Mouse (Mus musculus) intestine, embryonic 15.5 days (tissue): Measurements from ENCODE around the gene Atp4a. TPM values are rescaled to one million over a fixed set of nuclear protein-coding genes. Genes with fewer than 3 reads are reported as not detected.
"Not testable (repeated sequence)": the region's sequence is repeated elsewhere in the genome, so short reads cannot be mapped to it uniquely, and the experiment has no call there.

Experiments used
- ATAC-seq: fragments of 200-750 bp; cut with Nextera tagmentation; 2 replicates; pipeline ENCODE4 v1.8.0; 2017; ENCODE audit warnings: moderate TSS enrichment, moderate library complexity
- H3K27ac ChIP-seq: fragments of 300-500 bp; sonication (generic); 2 replicates; pipeline ENCODE4 v1.5.1; 2015; ENCODE audit warnings: mild to moderate bottlenecking, inconsistent platforms
- H3K27me3 ChIP-seq: fragments of 300-500 bp; sonication (generic); replicated peaks from 2 replicates; pipeline ENCODE4 v1.6.1; 2015; ENCODE audit warnings: inconsistent platforms
- H3K36me3 ChIP-seq: fragments of 300-500 bp; sonication (generic); 2 replicates; pipeline ENCODE4 v1.6.1; 2015; ENCODE audit warnings: inconsistent platforms
- H3K4me1 ChIP-seq: fragments of 300-500 bp; sonication (generic); replicated peaks from 2 replicates; pipeline ENCODE4 v1.6.1; 2015; ENCODE audit warnings: inconsistent platforms
- H3K4me2 ChIP-seq: fragments of 300-500 bp; sonication (generic); replicated peaks from 2 replicates; pipeline ENCODE4 v1.6.1; 2015; ENCODE audit warnings: mild to moderate bottlenecking, inconsistent platforms
- H3K4me3 ChIP-seq: fragments of 300-500 bp; sonication (generic); replicated peaks from 2 replicates; pipeline ENCODE4 v1.5.1; 2015; ENCODE audit warnings: inconsistent platforms
- H3K9ac ChIP-seq: fragments of 300-500 bp; sonication (generic); 2 replicates; pipeline ENCODE4 v1.6.1; 2015; ENCODE audit warnings: inconsistent platforms
- H3K9me3 ChIP-seq: fragments of 300-500 bp; sonication (generic); 2 replicates; pipeline ENCODE4 v1.6.1; 2016; ENCODE audit warnings: inconsistent platforms
- WGBS: fragments of 180-500 bp; shearing (Covaris S2); methylation state at CpG from one replicate; pipeline ENCODE4 v1.1.7; 2015; 5-methylcytosine and 5-hydroxymethylcytosine counted together
- polyA plus RNA-seq: library from polyadenylated mRNA; unstranded; fragments of >200 nt; fragmentation: Nextera tagmentation; extraction: Ambion mirVana; gene quantifications from 2 replicates; pipeline ENCODE4 v1.2.1, GENCODE M21; 2015

Atp4a gene
- polyA plus RNA-seq, 1 experiment from 2014 or later: 1.3 TPM

DNA sequence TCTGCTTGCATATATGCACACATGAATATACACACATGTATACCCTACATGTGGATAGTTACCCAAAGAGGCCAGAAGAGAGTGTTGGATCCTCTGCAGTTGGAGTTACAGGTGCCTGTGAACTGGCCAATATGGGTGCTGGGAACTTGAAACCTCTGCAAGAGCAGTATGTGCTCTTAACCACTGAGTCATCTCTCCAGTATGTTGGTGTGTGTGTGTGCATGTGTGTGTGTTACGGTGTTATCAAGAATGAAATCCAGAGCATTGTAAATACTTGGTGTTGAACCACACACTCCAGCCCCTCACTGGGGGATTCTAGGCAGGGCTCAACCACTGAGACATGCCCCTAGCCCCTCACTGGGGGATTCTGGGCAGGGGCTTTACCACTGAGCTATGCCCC lies 4.6 kb upstream of the Atp4a start:
- Histone ChIP-seq H3K4me1 (0 out of 2 replicates have a peak, but pooled peaks cover 3% of the 10 kb centered on the region), H3K9me3 (no peaks in the 10 kb centered on the region), H3K4me2 (no peak overlapping the region), H3K27me3 (no peaks in the 10 kb centered on the region), H3K9ac (no peak overlapping the region), H3K27ac (no peak overlapping the region), H3K36me3 (no peaks in the 10 kb centered on the region), H3K4me3 (no peak overlapping the region)
- WGBS: 58% methylated on average over 1 of the region's 1 CpGs
- no peak; the same call in 1 of the 2 replicates for ATAC-seq

DNA sequence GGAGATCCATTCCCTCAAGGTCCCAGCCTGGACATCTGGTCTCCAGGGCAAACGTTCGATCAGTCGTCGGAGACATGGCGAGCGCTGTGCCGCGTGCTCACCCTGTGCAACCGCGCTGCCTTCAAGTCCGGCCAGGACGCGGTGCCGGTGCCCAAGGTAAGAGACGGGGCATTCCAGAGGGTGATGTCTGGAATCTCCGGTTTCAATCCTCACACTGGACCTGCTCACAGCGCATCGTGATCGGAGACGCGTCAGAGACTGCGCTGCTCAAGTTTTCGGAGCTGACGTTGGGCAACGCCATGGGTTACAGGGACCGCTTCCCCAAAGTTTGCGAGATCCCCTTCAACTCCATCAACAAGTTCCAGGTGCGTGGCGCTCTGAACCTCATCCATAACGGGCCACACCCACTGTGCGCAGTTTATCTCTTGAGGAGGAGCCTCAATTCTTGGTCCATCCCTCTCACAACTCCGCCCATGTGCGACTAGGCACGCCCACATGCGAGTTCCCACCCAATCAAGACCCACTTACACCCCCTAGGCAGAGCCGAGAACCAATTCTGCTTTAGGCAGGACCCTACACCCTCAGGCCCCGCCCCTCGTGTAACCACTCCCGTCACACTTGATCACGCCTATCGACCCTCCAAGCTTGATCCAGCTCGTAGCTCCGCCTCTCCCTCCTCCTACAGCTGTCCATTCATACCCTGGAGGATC lies 5.2 kb downstream of the Atp4a start:
- peak overlapping the region; percentile 37 for H3K4me3 ChIP-seq
- no peaks in the 10 kb centered on the region for H3K9me3 ChIP-seq
- H3K27me3 ChIP-seq: 0 out of 2 replicates have a peak, but pooled peaks cover 3% of the 10 kb centered on the region
- H3K36me3 ChIP-seq: no peaks in the 10 kb centered on the region
- peak overlapping the region; percentile 73 for H3K4me2 ChIP-seq
- 1% methylated on average over 43 of the region's 43 CpGs for WGBS
- ATAC-seq: peak; percentile 98
- no peak overlapping the region for H3K9ac ChIP-seq
- H3K27ac ChIP-seq: no peak overlapping the region
- H3K4me1 ChIP-seq: peaks cover 8% of the 10 kb centered on the region

DNA sequence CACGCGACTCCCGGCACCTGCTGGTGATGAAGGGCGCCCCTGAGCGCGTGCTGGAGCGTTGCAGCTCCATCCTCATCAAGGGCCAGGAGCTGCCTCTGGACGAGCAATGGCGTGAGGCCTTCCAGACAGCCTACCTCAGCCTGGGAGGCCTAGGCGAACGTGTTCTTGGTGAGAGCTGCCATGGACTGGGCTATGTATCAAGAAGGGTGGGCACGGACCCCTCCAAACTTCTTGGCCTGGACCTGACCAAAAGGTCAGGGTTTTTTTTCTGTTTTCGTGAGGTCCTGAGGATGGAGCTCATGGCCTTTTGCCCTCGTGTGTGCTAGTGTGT lies 5.7 kb downstream of the Atp4a start:
- no peak overlapping the region for H3K27ac ChIP-seq
- H3K4me2 ChIP-seq: peak overlapping the region; percentile 73
- H3K4me1 ChIP-seq: peaks cover 8% of the 10 kb centered on the region
- H3K9me3 ChIP-seq: no peaks in the 10 kb centered on the region
- H3K27me3 ChIP-seq: 0 out of 2 replicates have a peak, but pooled peaks cover 3% of the 10 kb centered on the region
- no peak overlapping the region for H3K9ac ChIP-seq
- WGBS: 12% methylated on average over 14 of the region's 14 CpGs
- no peak for ATAC-seq
- no peaks in the 10 kb centered on the region for H3K36me3 ChIP-seq
- H3K4me3 ChIP-seq: peak overlapping the region; percentile 37

DNA sequence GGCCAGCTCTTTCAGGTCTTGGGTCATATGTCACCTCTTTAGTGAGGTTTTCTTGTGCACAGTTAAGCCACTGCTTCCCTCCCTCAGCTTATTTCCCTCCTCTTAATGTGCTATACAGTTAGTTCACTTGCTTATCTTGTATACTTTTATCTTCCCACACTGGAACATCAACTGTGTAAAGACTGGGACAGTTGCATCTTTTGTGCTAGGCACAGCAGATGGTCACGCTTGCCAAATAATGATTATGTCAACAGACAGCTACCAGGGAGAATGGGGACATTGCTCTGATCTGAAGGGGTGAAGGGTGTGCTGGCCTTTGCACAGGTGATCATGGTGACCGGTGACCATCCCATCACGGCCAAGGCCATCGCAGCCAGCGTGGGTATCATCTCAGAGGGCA lies 7.7 kb downstream of the Atp4a start:
- 92% methylated on average over 5 of the region's 5 CpGs for whole genome bisulfite sequencing
- H3K4me2 ChIP-seq: no peak overlapping the region

DNA sequence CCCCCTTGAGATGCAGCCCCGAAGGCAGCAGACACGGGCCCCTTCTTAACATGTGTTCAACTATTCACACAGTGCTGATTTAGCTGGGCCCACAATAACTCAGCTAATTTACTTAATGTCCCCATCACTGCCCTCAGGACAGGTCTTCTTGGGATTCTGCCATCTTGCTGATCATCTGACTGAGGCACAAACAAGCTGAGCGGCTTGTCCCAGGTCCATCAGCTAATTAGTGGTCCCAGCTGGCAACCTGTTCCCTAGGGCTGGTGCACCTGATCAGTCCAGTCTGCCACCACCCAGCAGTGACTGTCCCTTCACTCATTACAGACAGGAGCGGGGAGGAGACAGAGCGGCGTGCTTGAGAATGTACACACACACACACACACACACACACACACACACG lies 9.3 kb downstream of the Atp4a start:
- no peak overlapping the region for H3K9ac ChIP-seq
- no peak overlapping the region for H3K4me3 ChIP-seq
- H3K9me3 ChIP-seq: no peaks in the 10 kb centered on the region
- 87% methylated on average over 7 of the region's 7 CpGs for WGBS
- no peak overlapping the region for H3K4me2 ChIP-seq
- 0 out of 2 replicates have a peak, but pooled peaks cover 3% of the 10 kb centered on the region for H3K27me3 ChIP-seq
- H3K27ac ChIP-seq: no peak overlapping the region
- H3K4me1 ChIP-seq: peaks cover 14% of the 10 kb centered on the region
- ATAC-seq: no peak
- H3K36me3 ChIP-seq: no peaks in the 10 kb centered on the region

More for the DNA sequence above, 7.7 kb downstream of the Atp4a start:
- no peak overlapping the region for H3K9ac ChIP-seq
- no peaks in the 10 kb centered on the region for H3K36me3 ChIP-seq
- peaks cover 12% of the 10 kb centered on the region for H3K4me1 ChIP-seq
- H3K4me3 ChIP-seq: no peak overlapping the region
- H3K27ac ChIP-seq: no peak overlapping the region
- H3K9me3 ChIP-seq: no peaks in the 10 kb centered on the region
- H3K27me3 ChIP-seq: 0 out of 2 replicates have a peak, but pooled peaks cover 3% of the 10 kb centered on the region
- no peak for ATAC-seq

DNA sequence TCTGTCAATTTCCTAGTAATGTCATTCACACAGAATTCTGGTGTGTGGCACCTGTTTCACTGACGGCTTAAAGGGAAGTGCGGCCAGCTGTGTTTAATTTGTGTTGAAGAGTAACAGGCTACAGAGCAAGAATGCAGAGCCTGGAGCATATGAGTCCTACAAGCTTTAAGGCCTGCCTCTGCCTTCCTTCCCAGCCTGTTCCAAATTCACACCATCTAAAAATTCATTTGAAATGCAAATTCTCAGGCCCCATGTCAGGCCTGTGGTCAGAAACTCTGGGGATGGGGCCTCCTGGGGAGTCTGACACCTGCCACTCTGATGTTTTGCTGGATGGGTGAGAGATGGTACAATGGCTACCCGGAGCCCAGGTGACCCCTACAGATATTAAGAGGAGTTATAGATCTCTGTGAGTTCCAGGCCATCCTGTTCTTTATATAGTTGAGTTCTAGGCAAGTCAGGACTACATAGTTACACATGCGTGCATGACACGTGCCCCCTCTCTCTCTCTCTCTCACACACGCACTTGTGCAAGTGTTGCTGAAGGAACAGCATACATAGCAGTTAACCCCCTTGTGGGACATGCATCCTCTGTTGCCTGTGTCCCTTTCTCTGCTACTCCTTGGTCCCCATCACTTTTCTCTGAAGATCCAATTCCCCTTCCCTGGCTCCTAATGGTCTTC lies 11.4 kb downstream of the Atp4a start:
- no peak overlapping the region for H3K9ac ChIP-seq
- 0 out of 2 replicates have a peak, but pooled peaks cover 14% of the 10 kb centered on the region for H3K4me1 ChIP-seq
- H3K4me2 ChIP-seq: no peak overlapping the region
- H3K36me3 ChIP-seq: no peaks in the 10 kb centered on the region
- no peaks in the 10 kb centered on the region for H3K27me3 ChIP-seq
- no peak for ATAC-seq
- 61% methylated on average over 6 of the region's 6 CpGs for WGBS
- H3K9me3 ChIP-seq: no peaks in the 10 kb centered on the region
- no peak overlapping the region for H3K4me3 ChIP-seq
- no peak overlapping the region for H3K27ac ChIP-seq

DNA sequence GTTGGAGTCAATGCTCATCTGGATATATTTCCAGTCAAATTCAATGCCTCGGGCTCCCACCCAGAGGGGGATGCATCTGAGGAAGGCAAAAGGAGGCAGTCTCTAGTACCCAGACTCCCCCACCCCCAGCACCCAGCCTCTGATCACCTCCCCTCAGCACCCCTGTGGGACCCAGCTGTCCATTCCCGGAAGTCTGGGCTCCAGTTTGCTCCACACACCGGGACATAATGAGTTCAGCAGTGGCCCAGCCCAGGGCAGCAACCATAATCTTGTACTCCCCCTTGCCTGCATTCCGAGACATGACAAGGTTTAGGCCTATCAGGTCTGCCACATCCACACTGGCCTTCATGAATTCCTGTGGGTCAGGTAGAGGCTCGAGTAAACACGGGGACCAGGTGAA lies 16.2 kb downstream of the Atp4a start:
- no peak for ATAC-seq
- Histone ChIP-seq H3K4me2 (peak overlapping the region; percentile 74), H3K9ac (peak overlapping the region; percentile 90; the same call in 1 of the 2 replicates), H3K4me1 (peaks cover 24% of the 10 kb centered on the region; the same call in 1 of the 2 replicates), H3K4me3 (peak overlapping the region; percentile 66), H3K36me3 (peaks cover 5% of the 10 kb centered on the region), H3K9me3 (no peaks in the 10 kb centered on the region), H3K27me3 (no peaks in the 10 kb centered on the region), H3K27ac (no peak overlapping the region)
- 66% methylated on average over 6 of the region's 6 CpGs for WGBS

DNA sequence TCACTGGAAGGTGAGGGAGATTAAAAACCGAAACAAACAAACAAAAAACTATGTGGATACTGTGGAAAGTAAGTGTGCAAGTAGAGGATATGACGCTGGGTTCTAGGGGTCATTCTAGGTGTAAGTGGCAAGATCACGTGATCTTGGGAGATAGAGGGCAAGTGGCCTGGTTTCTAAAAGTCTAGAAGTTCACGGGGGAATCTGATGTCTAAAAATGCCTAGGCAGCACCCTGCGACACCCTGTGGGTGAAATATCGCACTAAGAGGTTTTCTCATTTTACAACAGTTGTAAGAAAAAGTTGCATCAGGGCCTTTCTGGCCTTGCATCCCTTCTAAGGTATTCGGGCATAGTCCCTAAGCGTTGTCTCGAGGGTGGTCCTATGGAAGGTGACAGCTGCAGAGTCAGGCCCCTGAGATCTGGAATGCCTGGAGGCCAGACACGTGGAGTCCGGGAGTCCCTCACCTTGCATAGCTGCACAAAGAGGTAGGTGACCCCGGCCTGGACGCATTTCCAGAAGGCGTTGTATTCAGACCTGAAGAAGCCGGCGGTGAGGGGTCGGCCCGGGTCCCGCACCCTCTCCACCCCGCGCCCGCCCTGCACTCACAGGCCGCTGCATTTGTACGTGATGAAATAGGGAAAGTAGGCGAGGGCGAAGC lies 16.9 kb downstream of the Atp4a start:
- Histone ChIP-seq H3K27me3 (no peaks in the 10 kb centered on the region), H3K9me3 (no peaks in the 10 kb centered on the region), H3K27ac (peak overlapping the region; percentile 85), H3K36me3 (peaks cover 10% of the 10 kb centered on the region), H3K9ac (peak overlapping the region; percentile 90), H3K4me1 (peaks cover 21% of the 10 kb centered on the region; the same call in 1 of the 2 replicates), H3K4me3 (peak overlapping the region; percentile 66), H3K4me2 (peak overlapping the region; percentile 74)
- ATAC-seq: peak; percentile 58
- WGBS: 6% methylated on average over 26 of the region's 26 CpGs

DNA sequence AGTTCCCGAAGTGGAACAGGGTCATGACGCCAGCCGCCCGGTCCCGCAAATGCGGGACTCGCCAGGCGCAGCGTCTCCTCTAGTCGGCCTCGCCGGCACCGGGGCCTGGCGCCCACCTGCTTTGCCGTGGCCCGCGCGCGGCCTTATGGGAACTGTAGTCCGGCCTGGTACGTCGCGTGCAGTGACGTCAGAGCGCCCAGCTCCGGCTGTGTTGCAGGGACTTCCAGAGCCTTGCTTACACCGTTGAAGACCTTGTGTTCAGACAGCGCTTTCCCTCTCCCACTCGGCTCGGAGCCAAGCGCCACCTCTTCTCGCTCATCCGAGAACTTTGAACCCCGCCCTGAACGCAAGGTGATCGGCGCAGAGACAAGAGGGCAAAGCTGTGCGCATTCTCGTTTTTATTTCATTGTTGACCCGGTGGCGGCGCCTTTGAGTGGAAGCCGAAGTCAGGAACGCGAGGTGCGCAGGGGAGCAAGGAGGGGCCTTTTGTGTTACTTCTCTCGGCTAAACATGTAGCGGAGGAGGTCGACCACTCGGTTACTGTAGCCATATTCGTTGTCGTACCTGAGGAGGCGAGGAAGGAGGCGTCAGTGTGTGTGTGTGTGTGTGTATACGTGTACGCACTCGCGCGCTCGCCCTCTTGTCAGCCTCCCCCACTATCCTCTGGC lies 17.5 kb downstream of the Atp4a start, which contains the start of gene Tmem147:
Tmem147 (minus strand) TSS at position 145 of the 668 bp plus-strand sequence.
- WGBS: under 1% methylated on average over 60 of the region's 60 CpGs
- peak; percentile 98 for ATAC-seq

DNA sequence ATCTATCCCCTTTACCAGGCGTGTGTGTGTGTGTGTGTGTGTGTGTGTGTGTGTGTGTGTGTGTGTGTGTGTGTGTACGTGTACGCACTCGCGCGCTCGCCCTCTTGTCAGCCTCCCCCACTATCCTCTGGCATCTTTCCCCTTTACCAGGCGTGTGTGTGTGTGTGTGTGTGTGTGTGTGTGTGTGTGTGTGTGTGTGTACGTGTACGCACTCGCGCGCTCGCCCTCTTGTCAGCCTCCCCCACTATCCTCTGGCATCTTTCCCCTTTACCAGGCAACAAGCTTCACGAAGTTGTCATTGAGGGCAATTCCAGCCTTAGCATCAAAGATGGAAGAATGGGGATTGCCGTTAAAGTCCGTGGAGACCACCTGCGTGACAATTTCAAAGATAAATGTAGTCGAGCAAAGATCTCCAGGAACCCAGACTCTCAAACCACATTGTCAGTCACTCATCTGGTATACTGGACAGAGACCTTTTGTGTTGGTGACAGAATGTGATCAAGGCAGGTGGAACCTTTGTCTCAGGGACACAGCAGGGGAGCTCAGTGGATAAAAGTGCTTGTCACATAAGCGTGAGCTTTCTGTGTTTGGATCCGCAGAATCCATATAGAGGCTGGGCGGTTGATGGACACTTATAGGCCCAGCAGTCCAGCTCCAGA lies 18.2 kb downstream of the Atp4a start:
- not testable (repeated sequence) for ATAC-seq, H3K27me3 ChIP-seq, H3K9me3 ChIP-seq
- Histone ChIP-seq H3K4me1 (peaks cover 21% of the 10 kb centered on the region; the same call in 1 of the 2 replicates), H3K27ac (peak overlapping the region; percentile 85), H3K4me3 (peak overlapping the region; percentile 66), H3K4me2 (peak overlapping the region; percentile 74), H3K36me3 (peaks cover 10% of the 10 kb centered on the region), H3K9ac (peak overlapping the region; percentile 90)
- 14% methylated on average over 20 of the region's 22 CpGs for WGBS

More for the DNA sequence above, 17.5 kb downstream of the Atp4a start, which contains the start of gene Tmem147:
- peak within 1 kb of the TSS; percentile 74 for H3K4me2 ChIP-seq
- peak within 1 kb of the TSS; percentile 90 for H3K9ac ChIP-seq
- peaks cover 10% of the 10 kb centered on the region for H3K36me3 ChIP-seq
- H3K9me3 ChIP-seq: no peaks in the 10 kb centered on the region
- H3K27me3 ChIP-seq: no peaks in the 10 kb centered on the region
- peak within 1 kb of the TSS; percentile 85 for H3K27ac ChIP-seq
- peaks cover 21% of the 10 kb centered on the region; the same call in 1 of the 2 replicates for H3K4me1 ChIP-seq
- peak within 1 kb of the TSS; percentile 66 for H3K4me3 ChIP-seq

DNA sequence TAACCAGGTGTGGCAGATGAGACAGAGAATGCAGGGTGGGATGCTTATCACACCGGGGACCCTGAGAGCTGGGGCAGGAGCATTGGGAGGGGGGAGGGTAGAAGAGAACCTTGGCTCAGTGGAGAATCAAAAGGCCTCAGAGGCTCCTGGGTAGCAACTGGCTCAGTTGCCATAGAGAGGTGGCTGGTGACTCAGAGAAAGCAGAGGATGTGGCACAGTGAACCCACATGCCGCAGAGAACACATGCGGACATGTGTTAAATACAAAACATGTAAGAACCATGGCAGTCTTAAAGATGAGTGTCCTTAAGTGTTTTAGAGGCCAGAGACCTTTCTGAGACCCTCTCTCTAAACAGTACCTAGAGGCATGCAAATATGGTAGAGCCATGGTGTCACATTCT lies 24.2 kb downstream of the Atp4a start:
- Histone ChIP-seq H3K4me2 (no peak overlapping the region), H3K4me3 (no peak overlapping the region), H3K9me3 (no peaks in the 10 kb centered on the region), H3K27me3 (no peaks in the 10 kb centered on the region), H3K36me3 (peaks cover 16% of the 10 kb centered on the region), H3K4me1 (no peaks in the 10 kb centered on the region), H3K27ac (no peak overlapping the region), H3K9ac (no peak overlapping the region)
- 93% methylated on average over 3 of the region's 3 CpGs for WGBS
- ATAC-seq: no peak
